Mouse (Mus musculus) spleen, adult 2 months (tissue): Measurements from ENCODE around the gene Nedd8. TPM values are rescaled to one million over a fixed set of nuclear protein-coding genes. Genes with fewer than 3 reads are reported as not detected.

Experiments
- DNase-seq, 2 experiments: peaks; one replicate each; pipeline versions ENCODE4 v3.0.0 to v3.0.0-alpha.2; 2012 to 2021; ENCODE audit warnings: low spot score in 2 of 2, low read depth in 1 of 2
- H3K27ac ChIP-seq: fragments of 200-500 bp; 2 replicates; pipeline ENCODE4 v1.5.1; 2012; ENCODE audit warnings: low read length, inconsistent platforms; ENCODE audit not compliant: insufficient read depth
- H3K27me3 ChIP-seq: fragments of 200-500 bp; 2 replicates; pipeline ENCODE4 v1.6.1; 2012; ENCODE audit warnings: mild to moderate bottlenecking, moderate library complexity, low read length, inconsistent platforms; ENCODE audit not compliant: control insufficient read depth, insufficient read depth
- H3K36me3 ChIP-seq: fragments of 200-500 bp; 2 replicates; pipeline ENCODE4 v1.6.1; 2012; ENCODE audit warnings: mild to moderate bottlenecking, low read length, inconsistent platforms; ENCODE audit not compliant: control insufficient read depth, insufficient read depth
- H3K4me1 ChIP-seq: fragments of 200-500 bp; 2 replicates; pipeline ENCODE4 v1.6.1; 2011; ENCODE audit warnings: inconsistent platforms; ENCODE audit not compliant: control insufficient read depth, insufficient read depth, insufficient read length
- H3K4me3 ChIP-seq: fragments of 200-500 bp; 2 replicates; pipeline ENCODE4 v1.5.1; 2011; ENCODE audit warnings: mild to moderate bottlenecking, inconsistent platforms; ENCODE audit not compliant: insufficient read depth, insufficient read length; ENCODE audit errors: extremely low read depth
- CTCF ChIP-seq: fragments of 200-500 bp; IDR thresholded peaks from 2 replicates; pipeline ENCODE4 v1.5.1; 2011; ENCODE audit warnings: mild to moderate bottlenecking, inconsistent platforms; ENCODE audit not compliant: insufficient read depth, insufficient read length, insufficient replicate concordance; ENCODE audit errors: extremely low read depth
- POLR2A ChIP-seq: fragments of 200-500 bp; IDR thresholded peaks from 2 replicates; pipeline ENCODE4 v1.6.1; 2011; ENCODE audit warnings: low read depth, low read length, inconsistent platforms
- WGBS: fragments of 180-500 bp; shearing (Covaris S2); methylation state at CpG from one replicate; pipeline ENCODE4 v1.1.7; 2018; 5-methylcytosine and 5-hydroxymethylcytosine counted together
- polyA plus RNA-seq: library from polyadenylated mRNA; depleted of rRNA; stranded (reverse); fragments of >200 nt; gene quantifications from 2 replicates; pipeline ENCODE4 v1.2.3, GENCODE M21; 2012; rRNA removed

Nedd8 gene
- polyA plus RNA-seq, 1 experiment, result 177 TPM

DNA sequence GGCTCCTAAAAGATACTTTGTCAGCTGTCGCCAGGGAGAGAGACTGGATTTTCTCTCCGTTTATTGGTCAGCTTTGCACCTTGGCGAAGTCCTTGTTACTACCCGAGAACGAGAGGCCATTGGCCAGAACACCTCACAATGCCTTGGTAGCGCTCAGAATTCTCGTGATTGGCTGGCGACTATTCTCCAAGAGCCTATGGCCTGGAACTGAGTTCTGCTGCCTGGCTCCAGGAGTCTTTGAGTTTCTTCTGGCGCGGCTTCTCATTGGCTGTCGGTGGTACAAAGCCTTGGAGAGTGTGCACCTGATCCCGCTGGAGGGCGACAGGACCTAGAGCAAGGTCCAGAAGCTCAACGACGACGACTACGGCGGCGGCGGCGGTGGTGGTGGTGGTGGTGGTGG lies 54.1 kb downstream of the Nedd8 start, which contains the start of gene Rec8:
Gene Rec8 (plus strand): TSS at position 216 of the 400 bp plus-strand sequence.
- WGBS, result 35% methylated on average over 14 of the region's 21 CpGs
- no peak within 1 kb of the TSS for H3K27ac ChIP-seq
- no peaks in the 10 kb centered on the region for H3K36me3 ChIP-seq
- no peaks in the 10 kb centered on the region for H3K4me1 ChIP-seq
- no peak within 1 kb of the TSS for H3K4me3 ChIP-seq
- DNase-seq, result no peak
- TF ChIP-seq POLR2A (no peak), CTCF (no peak)
- no peaks in the 10 kb centered on the region for H3K27me3 ChIP-seq

DNA sequence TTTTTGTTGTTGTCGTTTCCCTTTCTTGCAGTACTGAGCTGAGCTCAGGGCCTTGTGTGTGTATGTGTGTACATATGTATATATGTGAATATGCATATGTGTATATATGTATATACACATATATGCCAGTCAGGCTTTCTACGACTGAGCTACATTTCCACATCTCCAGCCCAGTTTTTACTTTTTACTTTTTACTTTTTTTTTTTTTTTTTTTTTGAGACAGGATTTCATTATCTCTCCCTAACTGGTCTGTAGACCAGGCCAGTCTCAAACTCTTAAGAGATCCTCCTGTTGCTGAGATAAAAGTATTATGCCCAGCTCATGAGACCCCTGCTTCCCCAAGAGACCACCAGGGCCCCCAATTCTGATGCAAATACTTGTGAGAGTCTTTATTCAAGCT lies 55.1 kb downstream of the Nedd8 start:
- no peak for DNase-seq
- TF ChIP-seq POLR2A, result no peak
- no peak for TF ChIP-seq CTCF
- no peaks in the 10 kb centered on the region for H3K4me1 ChIP-seq
- no peaks in the 10 kb centered on the region for H3K36me3 ChIP-seq
- no peak overlapping the region for H3K4me3 ChIP-seq
- 78% methylated on average over 2 of the region's 2 CpGs for WGBS
- no peaks in the 10 kb centered on the region for H3K27me3 ChIP-seq
- no peak overlapping the region for H3K27ac ChIP-seq

DNA sequence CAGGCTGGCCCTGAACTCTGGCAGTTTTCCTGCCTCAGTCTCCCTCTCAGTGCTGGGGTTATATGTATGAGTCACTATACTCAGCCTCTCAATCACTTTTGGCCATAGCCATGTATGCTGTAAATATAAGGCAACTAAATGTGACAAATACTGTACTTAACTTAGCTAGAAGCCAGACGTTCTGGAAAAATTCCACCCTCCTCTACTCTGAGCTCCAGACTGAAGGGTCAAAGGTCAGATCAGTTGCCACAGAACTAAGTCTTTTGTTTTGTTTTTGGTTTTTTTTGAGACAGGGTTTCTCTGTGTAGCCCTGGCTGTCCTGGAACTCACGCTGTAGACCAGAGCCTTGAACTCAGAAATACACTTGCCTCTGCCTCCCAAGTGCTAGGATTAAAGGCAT lies 56.0 kb downstream of the Nedd8 start:
- TF ChIP-seq CTCF (no peak), POLR2A (no peak)
- no peaks in the 10 kb centered on the region for H3K4me1 ChIP-seq
- H3K27me3 ChIP-seq, result no peaks in the 10 kb centered on the region
- H3K36me3 ChIP-seq, result no peaks in the 10 kb centered on the region
- 82% methylated on average over 2 of the region's 2 CpGs for WGBS
- DNase-seq, result no peak
- H3K27ac ChIP-seq, result no peak overlapping the region
- no peak overlapping the region for H3K4me3 ChIP-seq

DNA sequence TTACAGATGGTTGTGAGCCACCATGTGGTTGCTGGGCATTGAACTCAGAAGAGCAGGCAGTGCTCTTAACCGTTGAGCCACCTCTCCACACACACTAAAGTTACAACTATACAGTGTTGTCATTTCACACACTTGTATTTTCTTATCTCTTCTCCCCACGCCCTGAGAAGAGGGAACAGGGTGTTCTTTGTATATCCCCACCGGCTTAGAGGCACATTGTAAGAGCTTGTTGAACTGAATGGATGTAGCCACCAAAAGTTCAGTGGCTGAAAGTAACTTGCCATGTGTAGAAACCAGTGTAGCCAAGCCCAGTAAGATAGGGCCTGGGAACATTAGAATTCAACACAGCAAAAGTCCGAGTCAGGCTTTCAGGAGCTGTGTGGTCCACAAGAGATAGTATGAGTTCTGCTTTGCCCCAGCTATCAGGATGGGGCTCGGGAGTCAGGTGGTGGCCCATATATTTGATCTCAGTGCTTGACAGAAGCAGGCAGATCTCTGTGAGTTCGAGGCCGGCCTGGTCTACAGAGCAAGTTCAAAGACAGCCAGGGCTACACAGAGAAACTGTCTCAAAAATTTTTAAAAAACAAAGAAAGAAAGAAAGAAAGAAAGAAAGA lies 57.3 kb downstream of the Nedd8 start:
- Histone ChIP-seq H3K27ac (no peak overlapping the region), H3K4me3 (no peak overlapping the region), H3K36me3 (peaks cover under 1% of the 10 kb centered on the region; the same call in 1 of the 2 replicates), H3K4me1 (no peaks in the 10 kb centered on the region), H3K27me3 (no peaks in the 10 kb centered on the region)
- 80% methylated on average over 7 of the region's 7 CpGs for WGBS
- no peak for DNase-seq
- TF ChIP-seq POLR2A, result no peak
- no peak for TF ChIP-seq CTCF

DNA sequence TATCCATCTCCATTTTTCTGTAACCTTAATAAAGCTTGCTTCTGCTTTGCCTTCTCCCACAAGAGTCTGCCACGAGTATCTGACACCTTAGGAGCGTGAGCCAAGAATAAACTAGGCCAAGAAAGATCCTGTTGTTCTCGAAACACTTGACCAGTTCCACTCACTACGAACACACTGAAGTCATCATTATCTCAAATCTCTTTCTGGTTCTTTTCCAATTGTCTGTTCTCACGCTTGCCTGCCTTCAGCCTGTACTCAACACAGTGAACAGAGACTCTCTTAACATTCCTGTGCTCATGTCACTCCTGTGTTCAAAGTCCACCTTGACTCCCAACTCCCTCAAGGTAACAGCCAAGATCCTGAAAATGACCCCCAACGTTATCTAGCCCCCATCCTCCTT lies 58.6 kb downstream of the Nedd8 start:
- no peak for TF ChIP-seq POLR2A
- no peak for TF ChIP-seq CTCF
- H3K27ac ChIP-seq, result no peak overlapping the region

More for the DNA sequence above, 58.6 kb downstream of the Nedd8 start:
- WGBS, result 68% methylated on average over 6 of the region's 6 CpGs
- no peak for DNase-seq
- no peak overlapping the region for H3K4me3 ChIP-seq
- H3K27me3 ChIP-seq, result no peaks in the 10 kb centered on the region
- H3K36me3 ChIP-seq, result peaks cover 13% of the 10 kb centered on the region
- no peaks in the 10 kb centered on the region for H3K4me1 ChIP-seq

Other genes starting within 250 kb of the Nedd8 start
- gene Dhrs4, start 193.4 kb downstream of the Nedd8 start, polyA plus RNA-seq, result 18.5 and 21.0 TPM in 2 replicates
- gene Carmil3, start 181.5 kb downstream of the Nedd8 start, polyA plus RNA-seq, result 4.5 and 4.8 TPM in 2 replicates
- gene Cpne6, start 161.7 kb downstream of the Nedd8 start, polyA plus RNA-seq, result 0.02 TPM in 1 of 2 replicates, not detected in the other
- gene Nrl, start 147.1 kb downstream of the Nedd8 start, polyA plus RNA-seq, result 0.02 and 0.40 TPM in 2 replicates
- 47.9 and 53.3 TPM in 2 replicates for gene Pck2, start 131.9 kb downstream of the Nedd8 start, polyA plus RNA-seq
- 73.4 and 77.6 TPM in 2 replicates for gene Dcaf11, start 112.1 kb downstream of the Nedd8 start, polyA plus RNA-seq
- gene A730061H03Rik, start 111.7 kb downstream of the Nedd8 start, polyA plus RNA-seq, result 5.6 and 6.3 TPM in 2 replicates
- 1.4 and 1.5 TPM in 2 replicates for gene Fitm1, start 96.5 kb downstream of the Nedd8 start, polyA plus RNA-seq
- gene Psme1, start 94.0 kb downstream of the Nedd8 start, polyA plus RNA-seq, result 101 and 118 TPM in 2 replicates
- 14.5 and 15.0 TPM in 2 replicates for gene Emc9, start 86.8 kb downstream of the Nedd8 start, polyA plus RNA-seq
- 60.4 and 67.7 TPM in 2 replicates for gene Psme2, start 81.0 kb downstream of the Nedd8 start, polyA plus RNA-seq
- gene Rnf31, start 80.4 kb downstream of the Nedd8 start, polyA plus RNA-seq, result 52.5 and 63.2 TPM in 2 replicates
- gene Irf9, start 68.6 kb downstream of the Nedd8 start, polyA plus RNA-seq, result 101 and 154 TPM in 2 replicates
- gene Rec8, start 54.1 kb downstream of the Nedd8 start, polyA plus RNA-seq, result 0.92 and 2.4 TPM in 2 replicates
- gene Ipo4, start 36.2 kb downstream of the Nedd8 start, polyA plus RNA-seq, result 56.7 and 62.4 TPM in 2 replicates
- 8.2 and 8.9 TPM in 2 replicates for gene Gm49378, start 34.2 kb downstream of the Nedd8 start, polyA plus RNA-seq
- gene Tm9sf1, start 28.3 kb downstream of the Nedd8 start, polyA plus RNA-seq, result 44.6 and 45.1 TPM in 2 replicates
- 1.6 TPM in 2 replicates for gene Tssk4, start 21.9 kb downstream of the Nedd8 start, polyA plus RNA-seq
- 19.7 and 19.9 TPM in 2 replicates for gene Mdp1, start 11.6 kb downstream of the Nedd8 start, polyA plus RNA-seq
- gene Gmpr2, start 183 bp downstream of the Nedd8 start, polyA plus RNA-seq, result 11.6 and 15.9 TPM in 2 replicates
- 19.0 and 20.8 TPM in 2 replicates for gene Tinf2, start 9.7 kb upstream of the Nedd8 start, polyA plus RNA-seq
- 23.3 and 33.9 TPM in 2 replicates for gene Tgm1, start 41.8 kb upstream of the Nedd8 start, polyA plus RNA-seq
- gene Rabggta, start 50.1 kb upstream of the Nedd8 start, polyA plus RNA-seq, result 47.3 and 62.6 TPM in 2 replicates
- 62.7 and 86.6 TPM in 2 replicates for gene Dhrs1, start 73.6 kb upstream of the Nedd8 start, polyA plus RNA-seq
- 15.1 and 17.2 TPM in 2 replicates for gene Nop9, start 73.6 kb upstream of the Nedd8 start, polyA plus RNA-seq
- gene Cideb, start 86.3 kb upstream of the Nedd8 start, polyA plus RNA-seq, result 0.33 and 0.46 TPM in 2 replicates
- 0.83 and 2.1 TPM in 2 replicates for gene Ltb4r2, start 89.3 kb upstream of the Nedd8 start, polyA plus RNA-seq
- gene Ltb4r1, start 93.8 kb upstream of the Nedd8 start, polyA plus RNA-seq, result 4.2 and 6.6 TPM in 2 replicates
- gene Adcy4, start 112.0 kb upstream of the Nedd8 start, polyA plus RNA-seq, result 16.3 and 17.3 TPM in 2 replicates
- gene Ripk3, start 116.7 kb upstream of the Nedd8 start, polyA plus RNA-seq, result 38.8 and 48.4 TPM in 2 replicates
- 4.6 and 5.0 TPM in 2 replicates for gene Nfatc4, start 151.0 kb upstream of the Nedd8 start, polyA plus RNA-seq
- 2.5 and 3.0 TPM in 2 replicates for gene Nynrin, start 181.9 kb upstream of the Nedd8 start, polyA plus RNA-seq
- gene Cbln3, start 212.3 kb upstream of the Nedd8 start, polyA plus RNA-seq, result 0.07 and 0.13 TPM in 2 replicates
- gene Khnyn, start 212.8 kb upstream of the Nedd8 start, polyA plus RNA-seq, result 30.3 and 31.6 TPM in 2 replicates
- gene Sdr39u1, start 228.2 kb upstream of the Nedd8 start, polyA plus RNA-seq, result 22.3 and 25.1 TPM in 2 replicates